Mouse (Mus musculus): ENCODE measurements around the gene Prkar1b.

DNA sequence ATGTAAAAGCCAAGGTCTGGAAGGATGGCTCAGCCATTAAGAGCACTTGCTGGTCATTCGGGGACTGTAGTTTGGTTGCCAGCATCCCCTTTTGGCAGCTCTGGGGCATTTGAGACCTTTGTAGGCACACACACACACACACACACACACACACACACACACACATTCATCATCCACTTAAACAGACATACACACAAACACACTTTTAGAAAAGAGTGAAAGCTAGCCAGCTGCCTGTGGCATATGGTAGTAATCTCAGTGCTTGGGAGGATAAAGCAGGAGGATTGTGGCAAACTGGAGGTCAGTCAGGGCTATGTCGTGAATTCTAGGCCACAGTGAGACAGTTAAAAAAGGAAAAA, 49.8 kb upstream of the Prkar1b start:
- no peak for TF ChIP-seq CTCF (IDR thresholded peaks at IDR 0.05; ENCODE audit: control insufficient read depth, insufficient read depth, insufficient read length)
- TF ChIP-seq USF1 (IDR thresholded peaks at IDR 0.05; ENCODE audit: low read depth): no peak
- TF ChIP-seq CEBPB (IDR thresholded peaks at IDR 0.05; ENCODE audit: low read depth): no peak
- TF ChIP-seq MAX (IDR thresholded peaks at IDR 0.05): no peak

Data from C2C12 (cell line).